Mouse (Mus musculus) ES-Bruce4 (cell line): ENCODE results near the gene Acrv1.
A peak's percentile ranks its signal among the peaks of the same experiment; 100 is the strongest.

Experiments
- CTCF ChIP-seq: IDR thresholded peaks from one replicate; pipeline ENCODE4 v1.8.1; 2011; ENCODE audit warnings: low read depth, low read length
- EP300 ChIP-seq: IDR thresholded peaks from 2 replicates; pipeline ENCODE4 v1.6.1; 2011; ENCODE audit warnings: low read depth, low read length; ENCODE audit not compliant: insufficient read depth
- POLR2A ChIP-seq: IDR thresholded peaks from one replicate; pipeline ENCODE4 v1.8.1; 2011; ENCODE audit warnings: low read length; ENCODE audit not compliant: insufficient read depth

DNA sequence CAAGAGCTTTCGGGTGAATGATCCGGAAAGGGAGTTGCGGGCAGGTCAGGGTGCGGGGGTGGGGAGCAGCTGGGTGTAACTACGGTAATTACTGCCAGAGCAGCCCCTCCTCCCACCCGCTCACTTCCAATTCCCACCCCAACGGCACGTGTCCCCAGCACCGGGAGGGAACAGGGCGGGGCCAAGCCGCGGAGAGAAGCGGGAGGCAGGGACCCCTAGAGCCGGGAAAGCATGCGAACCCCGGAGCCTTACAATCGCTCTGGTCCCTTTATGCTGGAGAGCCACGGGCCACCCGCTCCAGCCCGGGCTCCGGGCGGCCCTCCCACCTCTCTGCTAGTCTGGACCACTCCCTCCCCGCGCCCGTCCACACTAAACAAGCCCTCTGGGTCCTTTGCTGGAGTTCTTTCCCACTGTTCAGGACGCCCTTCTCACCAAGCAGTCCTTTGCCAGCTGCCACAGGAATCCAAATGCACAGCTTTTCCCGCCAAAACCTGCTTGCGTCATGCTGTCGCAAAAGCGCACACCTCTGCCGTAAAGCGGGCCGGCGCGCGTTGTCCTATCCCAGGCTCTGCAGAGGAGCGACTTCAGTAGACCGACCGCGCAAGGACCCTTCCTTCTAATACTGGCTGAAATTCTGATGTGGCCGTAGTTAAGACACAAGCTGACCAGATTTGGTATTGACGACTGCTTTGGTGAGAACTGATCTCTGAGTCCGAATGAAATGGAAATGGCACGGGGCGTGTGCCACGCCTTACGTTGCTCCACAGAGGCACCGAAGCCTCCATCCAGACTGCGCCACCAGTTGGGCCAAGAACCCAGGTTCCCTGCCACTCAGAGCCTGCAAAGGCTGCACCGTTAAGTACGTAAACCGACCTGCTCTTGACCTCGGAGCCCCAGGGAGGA lies 33.4 kb downstream of the Acrv1 start:
- TF ChIP-seq POLR2A: peak; percentile 95
- TF ChIP-seq CTCF: no peak
- TF ChIP-seq EP300: peak; percentile 58
